Mouse (Mus musculus) urinary bladder, postnatal 14 days (tissue): ENCODE measurements at regions not wholly inside any gene's neighbourhood (a gene's known extent, or its start where the extent isn't known, plus 50 kb on each side); places are given as distances from the start of the nearest gene placed in this dataset.
A peak's percentile ranks its signal among the peaks of the same experiment; 100 is the strongest.

Source experiments
- DNase-seq: peaks from one replicate; pipeline ENCODE4 v3.0.0; 2021; ENCODE audit warnings: low spot score

- no peak for DNase-seq
Measured at GRCm38 (mm10) chr1:12334186-12334585, 920.3 kb downstream of the A830018L16Rik start.

- DNase-seq: peak; percentile 34
Measured at GRCm38 (mm10) chr1:12344726-12345438, 931.0 kb downstream of the A830018L16Rik start.

GRCm38 (mm10) chr1:12345439-12345819, 931.5 kb downstream of the A830018L16Rik start:
- DNase-seq: no peak

- DNase-seq: no peak
Measured at GRCm38 (mm10) chr1:12354531-12354930, 940.6 kb downstream of the A830018L16Rik start.

- DNase-seq: no peak
Measured at GRCm38 (mm10) chr1:12367872-12368271, 954.0 kb downstream of the A830018L16Rik start.

GRCm38 (mm10) chr1:12372968-12373367, 959.1 kb downstream of the A830018L16Rik start:
- no peak for DNase-seq

GRCm38 (mm10) chr1:12398146-12398884, 984.4 kb downstream of the A830018L16Rik start:
- peak; percentile 35 for DNase-seq

- peak; percentile 5 for DNase-seq
Measured at GRCm38 (mm10) chr1:12405391-12406270, 991.7 kb downstream of the A830018L16Rik start.

GRCm38 (mm10) chr1:12409738-12410523, 996.0 kb downstream of the A830018L16Rik start:
- no peak for DNase-seq

GRCm38 (mm10) chr1:12410524-12410886, 996.6 kb downstream of the A830018L16Rik start:
- DNase-seq: no peak

- no peak for DNase-seq
Measured at GRCm38 (mm10) chr1:12424510-12424909, 1010.6 kb downstream of the A830018L16Rik start.

- no peak for DNase-seq
Measured at GRCm38 (mm10) chr1:12437894-12438293, 1024.0 kb downstream of the A830018L16Rik start.

- DNase-seq: no peak
Measured at GRCm38 (mm10) chr1:12466255-12466654, 1052.3 kb downstream of the A830018L16Rik start.

GRCm38 (mm10) chr1:12478983-12479763, 1065.3 kb downstream of the A830018L16Rik start:
- DNase-seq: peak; percentile 4

- DNase-seq: peak; percentile 20
Measured at GRCm38 (mm10) chr1:12500442-12500841, 1086.5 kb downstream of the A830018L16Rik start.

- DNase-seq: no peak
Measured at GRCm38 (mm10) chr1:12507997-12508396, 1094.1 kb downstream of the A830018L16Rik start.

- DNase-seq: no peak
Measured at GRCm38 (mm10) chr1:12510129-12510816, 1096.4 kb downstream of the A830018L16Rik start.

- no peak for DNase-seq
Measured at GRCm38 (mm10) chr1:12519601-12520000, 1105.7 kb downstream of the A830018L16Rik start.

- DNase-seq: no peak
Measured at GRCm38 (mm10) chr1:12555859-12556258, 1142.0 kb downstream of the A830018L16Rik start.

GRCm38 (mm10) chr1:12571755-12572358, 1158.0 kb downstream of the A830018L16Rik start:
- no peak for DNase-seq
